Mouse (Mus musculus): ENCODE measurements around the gene Gja5.

- TF ChIP-seq CTCF (IDR thresholded peaks at IDR 0.05; ENCODE audit: borderline replicate concordance, control insufficient read depth, extremely low read depth, insufficient read depth, low read length, poor library complexity) (no peak), POLR2A (IDR thresholded peaks at IDR 0.05; ENCODE audit: control insufficient read depth, extremely low read depth, insufficient read depth, low read length, poor library complexity) (no peak)
Observed at GRCm38 (mm10) chr3:96974467-96974866, 70.0 kb downstream of the Gja5 start.
